Mouse (Mus musculus): ENCODE measurements around the gene Cdh3. TPM values are rescaled to one million over a fixed set of nuclear protein-coding genes. Genes with fewer than 3 reads are reported as not detected.
"Not testable (repeated sequence)": the region's sequence is repeated elsewhere in the genome, so short reads cannot be mapped to it uniquely, and the experiment has no call there.

Cdh3 gene
- total RNA-seq, 2 experiments from 2014 or later = 0.30 to 0.50 TPM

DNA sequence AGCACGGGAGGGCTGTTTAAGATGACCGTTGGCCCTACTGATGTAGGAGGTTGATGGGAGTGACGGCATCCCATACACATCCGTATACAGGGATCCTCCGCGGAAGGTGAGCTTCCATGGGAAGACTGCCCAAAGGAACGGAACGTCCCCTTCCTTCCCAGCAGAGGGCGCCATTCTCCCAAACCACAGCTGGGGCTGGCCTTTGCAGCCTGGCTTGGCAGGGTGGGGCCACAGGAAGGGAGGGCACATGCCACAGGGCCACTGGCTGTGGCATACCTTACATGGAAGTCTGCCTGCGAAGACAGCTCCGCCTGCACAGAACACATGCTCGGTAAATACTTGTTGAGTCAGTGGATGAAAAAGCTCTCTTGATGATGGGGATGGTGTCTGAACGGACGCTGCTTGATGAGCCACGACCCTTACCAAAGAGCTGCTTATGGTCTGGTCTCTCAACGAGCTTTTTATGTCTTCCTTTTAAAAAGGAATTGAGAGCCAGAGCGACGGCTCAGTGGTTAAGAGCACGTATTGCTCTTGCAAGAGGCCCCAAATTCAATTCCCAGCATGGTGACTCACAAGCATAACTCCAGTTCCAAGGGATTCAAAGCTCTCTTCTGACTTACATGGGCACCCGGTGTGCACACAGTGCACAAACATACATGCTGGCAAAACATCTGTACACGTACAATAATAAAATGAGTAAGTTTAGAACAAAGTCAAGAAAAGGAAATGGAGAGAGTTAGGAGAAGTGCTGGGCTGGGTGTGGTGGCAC is 50.6 kb downstream of the Cdh3 start:
- DNase-seq (ENCODE audit: low spot score in 2 of 2) = peak; percentile 5 to 22
- intact Hi-C loops (cut with DNase I) = loop anchor here (5.0 kb wide), 1 partner anchor 86 kb away; no protein-coding TSS in a partner anchor

DNA sequence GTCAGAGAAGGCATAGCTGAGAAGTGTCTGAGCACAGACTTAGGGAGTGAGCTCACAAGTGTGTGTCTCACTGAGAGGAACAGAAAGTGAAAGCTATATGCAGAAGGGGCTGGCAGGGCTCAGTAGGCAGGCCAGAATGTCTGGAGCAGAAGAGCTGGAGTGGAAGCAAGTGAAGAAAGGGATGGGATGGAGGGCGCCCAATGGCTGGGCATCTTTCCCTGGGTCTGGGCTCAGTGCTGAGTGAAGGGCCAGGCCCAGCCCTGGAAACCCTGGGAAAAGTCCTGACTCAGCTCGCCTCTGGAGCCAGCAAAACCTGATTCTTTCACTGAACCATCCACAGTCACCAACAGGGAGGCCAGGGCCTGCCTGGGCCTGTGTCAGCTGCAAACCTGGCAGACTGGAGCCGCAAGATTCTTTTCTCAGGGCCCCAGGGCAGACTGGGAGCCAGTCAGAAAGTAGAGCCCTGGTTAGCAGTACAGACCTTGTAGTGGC is 53.0 kb downstream of the Cdh3 start:
- intact Hi-C loops (cut with DNase I) = loop anchor here (5.0 kb wide), 1 partner anchor 84 kb away; no protein-coding TSS in a partner anchor

GRCm38 (mm10) chr8:106569006-106569405 is 58.3 kb downstream of the Cdh3 start:
- intact Hi-C loops (cut with DNase I) = no loop called here

More for the DNA sequence above, 53.0 kb downstream of the Cdh3 start:
- no peak for DNase-seq (ENCODE audit: low spot score in 2 of 2)

GRCm38 (mm10) chr8:106570386-106570785 is 59.7 kb downstream of the Cdh3 start:
- intact Hi-C loops (cut with DNase I) = no loop called here
- no peak for DNase-seq (ENCODE audit: low spot score in 2 of 2)

More at GRCm38 (mm10) chr8:106569006-106569405, 58.3 kb downstream of the Cdh3 start:
- no peak for DNase-seq (ENCODE audit: low spot score in 2 of 2)

- intact Hi-C loops (cut with DNase I) = no loop called here
- DNase-seq (ENCODE audit: low spot score in 2 of 2) = no peak
These were observed 61.0 kb downstream of the Cdh3 start for GRCm38 (mm10) chr8:106571551-106572172.

DNA sequence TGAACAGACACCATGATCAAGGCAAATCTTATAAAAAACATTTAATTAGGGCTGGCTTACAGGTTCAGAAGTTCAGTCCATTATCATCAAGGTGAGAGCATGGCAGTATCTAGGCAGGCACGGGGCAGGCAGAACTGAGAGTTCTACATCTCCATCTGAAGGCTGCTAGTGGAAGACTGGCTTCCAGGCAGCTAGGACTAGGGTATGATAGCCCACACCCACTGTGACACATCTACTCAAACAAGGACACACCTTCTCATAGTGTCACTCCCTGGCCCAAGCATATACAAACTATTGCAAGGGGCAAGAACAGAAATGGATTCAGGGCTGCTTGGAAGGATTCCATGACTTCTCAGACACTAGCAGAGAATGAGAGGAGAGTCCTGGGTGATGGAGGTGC is 61.5 kb downstream of the Cdh3 start:
- DNase-seq (ENCODE audit: low spot score in 2 of 2); intact Hi-C loops (cut with DNase I): not testable (repeated sequence)

DNA sequence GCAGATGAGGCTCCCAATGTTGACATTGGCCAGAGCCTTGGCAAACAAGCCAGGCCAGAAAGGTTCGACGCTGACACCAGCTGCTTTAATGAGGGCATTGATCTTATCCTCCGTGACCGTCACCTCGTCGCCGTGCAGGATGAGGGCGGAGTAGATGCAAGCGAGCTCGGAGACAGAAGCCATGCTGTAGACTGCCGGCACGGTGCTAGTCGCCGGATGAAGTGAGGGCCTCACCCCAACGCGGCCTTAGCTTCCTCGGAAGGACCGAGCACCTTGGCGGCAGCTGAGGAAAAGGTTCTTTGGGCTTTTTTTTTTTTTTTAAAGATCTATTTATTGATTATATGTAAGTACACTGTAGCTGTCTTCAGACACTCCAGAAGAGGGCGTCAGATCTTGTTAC is 62.5 kb downstream of the Cdh3 start, which contains the start of gene Gm10073:
Gene Gm10073, minus strand, starts transcription at position 294 of the 400 bp plus-strand sequence.
- intact Hi-C loops (cut with DNase I); DNase-seq (ENCODE audit: low spot score in 2 of 2): not testable (repeated sequence)

GRCm38 (mm10) chr8:106574283-106574682 is 63.6 kb downstream of the Cdh3 start:
- no peak for DNase-seq (ENCODE audit: low spot score in 2 of 2)
- intact Hi-C loops (cut with DNase I) = no loop called here

GRCm38 (mm10) chr8:106576849-106577555 is 66.3 kb downstream of the Cdh3 start:
- intact Hi-C loops (cut with DNase I) = no loop called here
- no peak for DNase-seq (ENCODE audit: low spot score in 2 of 2)

- intact Hi-C loops (cut with DNase I) = no loop called here
These were observed 68.8 kb downstream of the Cdh3 start for GRCm38 (mm10) chr8:106579510-106579909.

GRCm38 (mm10) chr8:106581344-106582088 is 70.8 kb downstream of the Cdh3 start:
- intact Hi-C loops (cut with DNase I) = no loop called here
- DNase-seq (ENCODE audit: low spot score in 2 of 2) = no peak

More at GRCm38 (mm10) chr8:106579510-106579909, 68.8 kb downstream of the Cdh3 start:
- no peak for DNase-seq (ENCODE audit: low spot score in 2 of 2)

GRCm38 (mm10) chr8:106584942-106585670 is 74.4 kb downstream of the Cdh3 start:
- intact Hi-C loops (cut with DNase I) = no loop called here
- DNase-seq (ENCODE audit: low spot score in 2 of 2) = no peak

- no peak for DNase-seq (ENCODE audit: low spot score in 2 of 2)
- intact Hi-C loops (cut with DNase I) = no loop called here
These were observed 75.0 kb downstream of the Cdh3 start for GRCm38 (mm10) chr8:106585671-106586037.

DNA sequence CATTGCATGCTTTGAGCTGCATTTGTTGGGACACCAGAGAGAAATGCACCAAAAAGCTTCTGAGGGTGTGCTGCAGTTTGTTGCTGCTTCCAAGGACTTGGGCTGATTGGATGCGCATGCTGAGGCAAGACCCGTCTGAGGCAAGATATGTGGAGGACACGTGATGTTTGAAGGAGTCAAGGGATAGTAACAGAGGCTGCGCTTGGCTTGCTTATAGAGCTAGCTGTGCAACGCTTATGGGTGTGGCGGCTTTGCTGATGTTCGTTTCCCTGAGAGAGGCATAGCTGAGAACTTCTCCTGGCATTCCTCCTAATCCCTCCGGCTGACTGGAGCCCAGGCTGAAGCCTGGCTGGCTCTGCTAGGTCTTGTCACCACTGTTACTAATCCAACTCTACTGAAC is 76.2 kb downstream of the Cdh3 start:
- intact Hi-C loops (cut with DNase I) = no loop called here
- no peak for DNase-seq (ENCODE audit: low spot score in 2 of 2)

DNA sequence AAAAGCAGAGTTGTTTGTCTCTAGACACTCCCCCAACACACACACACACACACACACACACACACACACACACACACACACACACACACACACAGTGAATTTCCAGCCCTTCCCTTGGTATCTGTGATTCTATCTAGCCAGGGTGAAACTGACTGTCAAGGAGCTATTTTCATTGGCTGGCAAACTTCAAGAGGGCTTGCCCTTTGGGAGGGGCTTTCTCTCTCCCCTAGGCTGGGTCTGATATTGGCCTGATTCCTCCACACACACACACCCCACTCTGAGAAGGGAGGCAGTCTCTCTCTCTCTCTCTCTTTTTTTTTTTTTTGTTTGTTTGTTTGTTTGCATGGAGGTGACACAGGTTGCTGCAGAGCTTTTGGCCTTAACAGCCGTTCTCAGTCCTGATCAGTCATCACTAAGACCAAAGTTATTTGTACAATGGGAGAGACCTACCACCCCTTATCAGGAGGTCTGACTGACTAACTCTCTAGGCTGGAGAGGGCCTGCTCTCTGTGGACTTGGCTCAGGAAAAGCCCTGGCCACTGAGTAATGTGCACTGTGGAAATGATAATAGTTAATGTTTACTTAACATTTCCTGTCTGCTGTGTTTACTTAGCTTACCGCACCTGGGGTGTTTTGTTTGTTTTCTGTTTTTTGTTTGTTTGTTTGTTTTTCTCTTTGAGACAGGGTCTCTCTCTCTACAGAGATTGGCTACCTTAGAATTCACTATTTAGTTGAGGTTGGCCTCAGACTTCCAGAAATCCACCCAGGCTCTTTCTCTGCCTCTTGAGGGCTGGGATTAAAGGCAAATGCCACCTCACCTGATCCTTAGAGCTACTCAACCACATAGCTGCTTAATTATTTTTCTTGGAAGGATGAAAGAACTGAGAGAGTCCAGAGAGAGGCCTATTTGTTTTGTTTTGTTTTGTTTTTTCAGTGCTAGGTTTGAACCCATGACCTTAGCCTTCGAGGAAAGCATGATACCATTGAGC is 78.0 kb downstream of the Cdh3 start:
- no peak for DNase-seq (ENCODE audit: low spot score in 2 of 2)
- intact Hi-C loops (cut with DNase I) = no loop called here

DNA sequence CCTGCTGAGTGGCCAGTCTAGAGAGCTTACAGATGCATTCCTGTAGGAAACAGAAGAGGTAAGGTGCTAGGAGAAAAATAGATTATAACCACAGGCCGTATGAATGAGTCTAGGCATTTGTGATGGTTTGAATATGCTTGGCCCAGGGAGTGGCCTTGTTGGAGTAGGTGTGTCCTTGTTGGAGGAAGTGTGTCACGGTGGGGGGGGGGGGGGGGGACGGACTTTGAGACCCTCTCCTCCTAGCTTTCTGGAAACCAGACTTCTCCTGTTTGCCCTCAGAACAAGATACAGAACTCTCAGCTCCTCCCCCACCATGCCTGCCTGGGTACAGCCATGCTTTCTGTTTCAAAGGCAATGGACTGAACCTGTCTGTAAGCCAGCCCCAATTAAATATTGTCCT is 81.8 kb downstream of the Cdh3 start:
- no peak for DNase-seq (ENCODE audit: low spot score in 2 of 2)
- intact Hi-C loops (cut with DNase I) = no loop called here

DNA sequence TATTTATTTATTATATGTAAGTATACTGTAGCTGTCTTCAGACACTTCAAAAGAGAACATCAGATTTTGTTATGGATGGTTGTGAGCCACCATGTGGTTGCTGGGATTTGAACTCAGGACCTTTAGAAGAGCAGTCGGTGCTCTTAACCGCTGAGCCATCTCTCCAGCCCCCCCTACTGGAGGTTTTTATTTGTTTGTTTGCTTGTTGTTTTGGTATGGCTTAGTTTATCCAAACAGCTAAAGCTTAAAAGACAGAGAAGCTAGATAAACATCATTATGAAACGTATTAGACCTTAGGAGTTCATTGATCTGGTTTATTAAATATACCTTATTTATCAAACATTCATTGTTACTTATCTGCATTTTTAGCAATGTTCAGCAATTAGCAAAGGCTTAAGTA is 84.9 kb downstream of the Cdh3 start:
- intact Hi-C loops (cut with DNase I); DNase-seq (ENCODE audit: low spot score in 2 of 2): not testable (repeated sequence)

GRCm38 (mm10) chr8:106597067-106597466 is 86.4 kb downstream of the Cdh3 start:
- intact Hi-C loops (cut with DNase I) = no loop called here
- no peak for DNase-seq (ENCODE audit: low spot score in 2 of 2)
